8 mouse cellular contexts compared by ENCODE assay signal in the genomic region with DNA sequence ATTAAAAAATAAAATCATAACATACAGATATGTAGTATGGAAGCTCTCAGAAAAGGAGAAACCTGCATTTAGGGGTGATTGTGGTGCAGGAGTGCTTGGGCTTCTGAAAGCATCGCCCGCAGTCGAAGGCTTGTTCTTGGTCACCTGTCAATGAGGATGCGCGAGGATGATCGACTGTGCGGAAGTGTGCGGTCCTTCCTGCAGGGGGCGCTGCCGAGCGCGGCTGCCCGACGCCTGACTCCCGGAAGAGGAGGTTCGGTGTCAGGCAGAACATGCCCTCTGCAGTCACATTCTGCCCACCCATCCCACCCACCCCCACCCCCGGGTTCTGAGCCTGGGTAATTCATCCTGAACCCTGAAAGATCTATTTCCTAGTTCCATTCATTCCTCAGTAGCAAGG.
DNase-seq lines count a peak whose midpoint lies in the region; ATAC-seq and TF ChIP-seq lines count a peak whose summit lies in the region.

No protein-coding gene starts in this region.

- no peaks in the 10 kb centered on the region for H3K27me3 ChIP-seq in neural tube, embryonic 11.5 days (ENCODE audit: control insufficient read depth, insufficient read depth, low read length)

- no peak overlapping the region for H3K27ac ChIP-seq in layer of hippocampus, adult 2 months
- no peak overlapping the region for H3K27ac ChIP-seq in bone marrow, adult 2 months (ENCODE audit: control insufficient read depth, insufficient read depth, low read depth, low read length, poor library complexity)
- H3K27ac ChIP-seq in neural tube, embryonic 11.5 days (ENCODE audit: low read depth, low read length): no peak overlapping the region

- H3K4me1 ChIP-seq in bone marrow, adult 2 months (ENCODE audit: control insufficient read depth, insufficient read depth, low read length): no peaks in the 10 kb centered on the region; the same call in 1 of the 2 replicates
- no peaks in the 10 kb centered on the region for H3K4me1 ChIP-seq in neural tube, embryonic 11.5 days (ENCODE audit: control insufficient read depth, insufficient read depth, low read length)

- DNase-seq in CD4-positive, CD25-positive, alpha-beta regulatory T cell, adult 2 months (ENCODE audit: low read depth, low spot score): peak; percentile 52
- no peak for DNase-seq in layer of hippocampus, adult 2 months (ENCODE audit: low spot score in 2 of 2)
- no peak for DNase-seq in layer of hippocampus, adult 8-10 months (ENCODE audit: low spot score in 2 of 2)
- peak; percentile 19 for DNase-seq in neural tube, embryonic 11.5 days (ENCODE audit: low spot score)
- DNase-seq in layer of hippocampus, adult 11-12 months (ENCODE audit: low spot score): no peak
- DNase-seq in layer of hippocampus, adult 9-11 months: no peak

- H3K36me3 ChIP-seq in neural tube, embryonic 11.5 days (ENCODE audit: control insufficient read depth, insufficient read depth, low read length): no peaks in the 10 kb centered on the region

- TF ChIP-seq POLR2A in bone marrow, adult 2 months (IDR thresholded peaks at IDR 0.05; ENCODE audit: borderline replicate concordance, control insufficient read depth, low read depth, low read length): no peak

- TF ChIP-seq CTCF in layer of hippocampus, adult 2 months (conservative IDR thresholded peaks at IDR 0.05): peak; percentile 72
- peak; percentile 68 for TF ChIP-seq CTCF in bone marrow, adult 2 months (IDR thresholded peaks at IDR 0.05; ENCODE audit: control insufficient read depth, insufficient read depth, low read length)

- no peaks in the 10 kb centered on the region for H3K9me3 ChIP-seq in neural tube, embryonic 11.5 days (ENCODE audit: control insufficient read depth, low read length)

- H3K9ac ChIP-seq in neural tube, embryonic 11.5 days (ENCODE audit: low read length): no peak overlapping the region

- no peak overlapping the region for H3K4me2 ChIP-seq in neural tube, embryonic 11.5 days (ENCODE audit: low read depth)

- ATAC-seq in CD4-positive, CD25-positive, alpha-beta regulatory T cell, adult 4 months: no peak
- no peak for ATAC-seq in neural tube, embryonic 11.5 days (ENCODE audit: insufficient read depth, low FRiP score, low TSS enrichment)

- H3K4me3 ChIP-seq in layer of hippocampus, adult 2 months: no peak overlapping the region
- no peak overlapping the region for H3K4me3 ChIP-seq in bone marrow, adult 2 months (replicated peaks; ENCODE audit: control insufficient read depth, low read depth, low read length)
- H3K4me3 ChIP-seq in neural tube, embryonic 11.5 days (ENCODE audit: low read depth, low read length): no peak overlapping the region

- 29% methylated on average over 17 of the region's 17 CpGs for WGBS in bone marrow, adult 2 months
- 20% methylated on average over 17 of the region's 17 CpGs for WGBS in neural tube, embryonic 11.5 days

Comparison
In these comparisons a context has a peak if more than half of its experiments do, and no peak if none do; other contexts are left out.
1. DNase-seq: peak in CD4-positive, CD25-positive, alpha-beta regulatory T cell, adult 2 months (single experiment) and neural tube, embryonic 11.5 days (single experiment); none in layer of hippocampus, adult 2 months (0 of 2), layer of hippocampus, adult 8-10 months (0 of 2), layer of hippocampus, adult 11-12 months (single experiment) and layer of hippocampus, adult 9-11 months (single experiment).